Mouse (Mus musculus) adrenal gland, postnatal 4 days (tissue): ENCODE data around the gene Ccna2. TPM values are rescaled to one million over a fixed set of nuclear protein-coding genes. Genes with fewer than 3 reads are reported as not detected.
"Not testable (repeated sequence)": the region's sequence is repeated elsewhere in the genome, so short reads cannot be mapped to it uniquely, and the experiment has no call there.

Experiments used
- DNase-seq, 2 experiments: peaks; one replicate each; pipeline ENCODE4 v3.0.0; 2021 to 2022; ENCODE audit warnings: low spot score in 2 of 2, mixed read lengths in 2 of 2
- long read RNA-seq, 2 experiments: library from polyadenylated mRNA; stranded (forward); transcript quantifications; one replicate each; pipeline ENCODE4 v2.0.0; 2021
- total RNA-seq, 2 experiments: library from RNA; stranded (reverse); gene quantifications; 2 replicates each; pipeline ENCODE4 v1.2.3; 2021

Ccna2 gene
- 10 to 100 TPM; 54.0 to 56.6 TPM for total RNA-seq
- long read RNA-seq, experiment 1, transcript Ccna2-201 (8 exons, 2,965 nt) = major isoform, 31 of 36 reads
- long read RNA-seq, experiment 1, partial matches to known transcripts = 1 of 36 reads
- long read RNA-seq, experiment 1, other reads (novel, unspliced or antisense) = 4 of 36 reads
- long read RNA-seq, experiment 2, transcript Ccna2-201 (8 exons, 2,965 nt) = major isoform, 76 of 88 reads
- long read RNA-seq, experiment 2, partial matches to known transcripts = 4 of 88 reads
- long read RNA-seq, experiment 2, other reads (novel, unspliced or antisense) = 8 of 88 reads

- DNase-seq = peak; percentile 96
Observed at GRCm38 (mm10) chr3:36571827-36572378, at the start of gene Ccna2. Gene Ccna2 (minus strand): TSS chr3:36572150.

- no peak for DNase-seq
Observed at GRCm38 (mm10) chr3:36618181-36618580, 46.2 kb upstream of the Ccna2 start.

GRCm38 (mm10) chr3:36613908-36614255 is 41.9 kb upstream of the Ccna2 start:
- DNase-seq = no peak

DNA sequence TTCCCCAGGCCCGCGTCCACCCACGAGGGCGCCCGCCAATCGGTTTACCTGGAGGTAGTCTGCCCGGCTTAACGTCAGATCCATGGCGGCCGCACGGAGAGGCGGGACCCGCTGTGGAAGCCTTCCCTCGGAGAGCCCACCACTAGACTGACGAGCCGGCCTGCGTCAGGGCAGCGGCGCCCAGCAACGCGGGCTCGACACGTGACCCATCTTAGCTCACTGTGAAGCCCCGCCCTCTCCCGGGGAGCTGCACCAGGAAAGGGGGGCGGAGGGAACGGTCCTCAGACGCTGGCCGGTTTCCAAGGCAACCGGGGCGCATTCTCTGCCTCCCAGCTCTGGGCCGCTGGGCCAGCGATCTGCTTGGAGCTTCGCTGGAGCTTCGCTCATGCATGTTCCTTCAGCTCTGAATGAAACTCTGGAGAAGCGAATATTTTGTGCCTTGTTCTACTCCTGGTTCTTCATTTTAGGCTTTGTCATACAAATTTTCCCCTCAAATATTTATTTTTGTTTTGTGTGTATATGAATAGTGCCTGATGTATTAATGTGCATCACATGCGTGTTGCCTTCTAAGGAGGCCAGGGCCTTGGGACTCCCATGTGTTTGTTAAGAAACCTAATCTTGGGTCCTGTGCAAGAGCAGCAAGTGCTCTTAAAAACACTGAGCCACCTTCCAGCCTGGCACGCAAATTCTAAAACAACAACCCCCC is 41.4 kb upstream of the Ccna2 start, which contains the start of gene Bbs7:
Gene Bbs7, minus strand, starts transcription at position 276 of the 706 bp plus-strand sequence.
- DNase-seq = peak; percentile 65 to 88

GRCm38 (mm10) chr3:36612687-36613086 is 40.7 kb upstream of the Ccna2 start:
- DNase-seq = no peak

DNA sequence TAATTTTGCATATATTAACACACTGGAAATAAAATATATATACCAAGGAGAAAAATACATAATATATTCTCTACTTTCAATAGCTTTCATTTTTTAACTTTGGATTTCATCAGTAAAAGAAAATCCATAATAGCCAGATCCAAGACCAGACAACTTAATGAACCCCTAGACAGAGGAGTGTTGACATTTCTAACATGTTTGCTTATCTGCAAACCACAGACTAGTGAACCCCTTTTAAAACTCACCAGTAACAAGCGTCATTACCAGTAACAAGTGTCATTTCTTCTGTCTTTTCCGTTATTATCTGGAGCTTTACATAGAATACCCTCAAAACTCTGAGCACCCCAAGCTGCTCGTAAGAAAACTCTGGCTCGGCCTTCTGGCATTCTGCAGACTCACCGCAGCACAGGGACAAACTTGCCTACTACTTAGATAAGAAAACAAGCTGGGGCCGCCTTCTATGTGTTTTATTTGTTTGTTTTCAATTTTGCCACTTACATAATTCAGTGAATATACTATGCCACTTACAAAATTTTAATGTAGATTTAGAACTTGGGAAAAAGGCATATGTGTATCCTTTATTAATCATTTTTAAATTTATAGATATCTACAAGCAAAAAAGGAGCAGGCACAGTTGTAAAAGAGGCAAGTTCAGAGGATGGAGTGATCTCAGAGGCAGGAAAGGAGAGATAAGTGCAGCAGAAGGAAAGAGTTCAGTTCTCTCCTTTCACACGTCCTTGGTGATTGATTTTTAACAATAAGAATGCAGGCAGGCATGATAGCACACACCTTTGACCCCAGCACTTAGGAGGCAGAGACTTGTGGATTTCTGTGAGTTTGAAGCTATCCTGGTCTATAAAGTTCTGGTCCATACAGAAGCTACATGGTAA is 34.2 kb upstream of the Ccna2 start:
- DNase-seq = no peak

- not testable (repeated sequence) for DNase-seq
Observed at GRCm38 (mm10) chr3:36599773-36600172, 27.8 kb upstream of the Ccna2 start.

- no peak for DNase-seq
Observed at GRCm38 (mm10) chr3:36598811-36599210, 26.9 kb upstream of the Ccna2 start.

DNA sequence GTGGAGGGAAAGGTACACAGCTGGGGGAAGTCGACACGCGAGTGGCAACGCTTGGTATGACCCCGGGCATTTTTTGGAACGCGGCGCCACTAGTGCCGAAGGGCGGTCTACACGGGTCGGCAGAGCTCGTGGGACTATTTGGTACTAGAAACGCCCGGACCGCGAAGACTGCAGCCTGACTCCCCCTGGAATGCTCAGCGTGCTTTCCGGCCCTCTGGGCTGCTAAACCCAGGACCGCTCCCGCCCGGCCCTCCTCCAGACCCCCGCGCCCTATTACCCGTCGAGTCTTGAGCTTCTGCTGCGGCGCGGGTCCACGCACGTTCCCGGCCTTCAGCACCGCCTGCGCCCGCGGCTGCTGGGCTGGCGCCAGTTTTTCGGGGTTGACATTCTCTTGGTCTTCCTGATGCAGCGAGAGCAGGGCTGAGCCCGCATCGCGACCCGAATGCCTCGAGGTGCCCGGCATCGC is 556 bp downstream of the Ccna2 start:
- DNase-seq = peak in 1 of 2 experiments; percentile 7

- DNase-seq = no peak
Observed at GRCm38 (mm10) chr3:36569836-36570235, 2.1 kb downstream of the Ccna2 start.

- DNase-seq = no peak
Observed at GRCm38 (mm10) chr3:36563666-36564065, 8.3 kb downstream of the Ccna2 start.

DNA sequence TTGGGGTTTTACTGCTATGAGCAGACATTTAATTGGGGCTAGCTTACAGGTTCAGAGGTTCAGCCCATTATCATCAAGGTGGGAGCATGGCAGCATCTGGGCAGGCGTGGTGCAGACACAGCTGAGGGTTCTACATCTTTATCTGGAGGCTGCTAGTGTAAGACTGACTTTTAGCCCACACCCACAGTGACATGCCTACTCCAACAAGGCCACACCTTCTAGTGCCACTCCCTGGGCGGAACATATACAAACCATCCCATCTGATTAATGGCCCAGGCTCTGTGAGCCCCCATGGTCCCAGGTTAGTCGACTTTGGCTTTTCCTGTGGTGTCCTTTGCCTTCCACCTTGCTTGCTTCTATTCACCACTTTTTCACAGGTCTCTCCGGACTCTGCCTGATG is 12.3 kb downstream of the Ccna2 start:
- DNase-seq = no peak

- no peak for DNase-seq
Observed at GRCm38 (mm10) chr3:36557601-36558000, 14.3 kb downstream of the Ccna2 start.

DNA sequence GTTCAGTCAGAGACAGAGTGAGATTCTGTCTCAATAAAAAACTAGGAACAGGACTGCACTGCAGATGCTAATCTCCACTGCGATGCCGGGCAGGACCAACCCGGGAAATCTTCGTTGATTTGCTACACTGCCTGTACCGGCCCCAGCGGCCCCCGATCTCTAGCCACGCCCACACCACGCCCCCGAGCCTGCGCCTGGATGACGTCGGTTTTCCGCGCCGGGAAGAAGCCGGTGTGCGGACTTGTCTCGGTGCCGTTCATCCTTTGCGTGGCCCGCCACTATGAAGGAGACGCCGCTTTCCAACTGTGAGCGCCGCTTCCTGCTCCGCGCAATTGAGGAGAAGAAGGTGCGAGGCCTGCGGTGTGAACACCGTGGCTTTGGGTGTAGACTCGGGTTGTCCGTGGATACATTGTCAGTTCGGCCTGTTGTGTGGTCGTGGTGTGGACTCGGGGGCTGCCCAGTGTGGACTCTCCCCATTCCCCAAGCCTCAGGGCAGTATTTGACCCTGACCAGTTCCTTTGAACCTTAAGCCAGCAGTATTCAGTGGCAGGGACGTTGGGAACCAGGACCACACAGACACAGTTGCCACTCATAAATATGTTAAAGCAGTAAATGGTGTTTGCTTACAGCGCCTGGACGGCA is 19.4 kb downstream of the Ccna2 start, which contains the start of gene Exosc9:
Gene Exosc9, plus strand, starts transcription at position 201 of the 642 bp plus-strand sequence.
- peak; percentile 88 to 97 for DNase-seq

DNA sequence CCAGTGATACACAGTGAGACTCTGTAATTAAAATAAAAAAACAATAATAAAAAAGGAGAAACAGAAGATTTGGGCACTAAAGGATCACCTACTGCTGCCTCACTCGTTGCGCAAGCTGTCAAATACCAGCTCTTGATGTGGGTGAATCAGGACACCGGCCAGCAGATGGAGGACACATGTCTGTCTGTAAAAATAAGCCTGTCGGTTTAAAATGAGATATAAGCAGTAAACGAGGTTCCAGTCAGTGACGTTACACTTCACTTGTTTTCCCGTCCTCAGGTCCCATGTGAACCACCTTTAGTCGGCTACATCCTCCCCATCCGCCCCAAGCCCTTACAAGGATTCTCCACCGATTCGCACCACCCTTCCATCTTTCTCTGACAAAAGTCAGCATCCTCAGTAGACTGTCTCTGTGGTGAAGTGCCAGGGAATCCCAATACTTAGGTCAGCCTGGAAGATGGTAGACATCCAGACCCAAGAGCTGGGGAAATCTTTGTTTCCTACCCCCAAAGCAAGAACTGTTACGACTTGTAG is 20.0 kb downstream of the Ccna2 start:
- DNase-seq = no peak

DNA sequence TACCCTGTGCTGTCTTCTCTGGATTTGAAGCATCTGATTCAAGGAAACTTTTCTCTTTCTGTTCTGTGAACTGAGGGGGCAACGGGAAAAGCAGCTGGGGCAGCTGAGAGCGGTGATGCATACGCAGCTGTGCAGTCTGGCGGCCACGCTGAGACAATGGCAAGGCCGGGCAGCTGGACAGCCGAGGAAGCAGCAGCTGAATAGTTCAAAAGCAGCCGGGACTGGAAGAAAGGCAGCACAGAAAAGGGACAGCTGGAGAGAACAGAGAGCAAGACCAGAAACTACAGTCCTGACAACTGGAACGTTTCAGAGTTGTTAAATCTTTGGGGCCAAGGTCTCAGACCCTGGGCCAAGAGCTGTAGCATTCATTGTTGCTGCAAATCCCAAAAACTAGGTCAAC is 20.6 kb downstream of the Ccna2 start:
- DNase-seq = no peak

GRCm38 (mm10) chr3:36544961-36545360 is 27.0 kb downstream of the Ccna2 start:
- no peak for DNase-seq

- no peak for DNase-seq
Observed at GRCm38 (mm10) chr3:36541399-36541798, 30.6 kb downstream of the Ccna2 start.

- DNase-seq = no peak
Observed at GRCm38 (mm10) chr3:36540756-36541155, 31.2 kb downstream of the Ccna2 start.

- DNase-seq = no peak
Observed at GRCm38 (mm10) chr3:36537701-36538470, 34.1 kb downstream of the Ccna2 start.
